Mouse (Mus musculus) liver, embryonic 14.5 days (tissue): ENCODE measurements at regions not wholly inside any gene's neighbourhood (a gene's known extent, or its start where the extent isn't known, plus 50 kb on each side); places are given as distances from the start of the nearest gene placed in this dataset.

Experiments
- ATAC-seq: fragments of 200-750 bp; cut with Nextera tagmentation; 2 replicates; pipeline ENCODE4 v1.8.0; 2017; ENCODE audit warnings: moderate number of reproducible peaks, mild to moderate bottlenecking, moderate library complexity; ENCODE audit not compliant: insufficient read depth
- DNase-seq, 3 experiments: peaks; one replicate each; pipeline ENCODE4 v3.0.0-alpha.2; 2012 to 2013; ENCODE audit warnings: low read depth in 3 of 3, low spot score in 3 of 3
- H3K27ac ChIP-seq: fragments of 300-500 bp; sonication (generic); 2 replicates; pipeline ENCODE4 v1.5.1; 2014; ENCODE audit warnings: moderate library complexity, mild to moderate bottlenecking, control low read depth, inconsistent platforms
- H3K27me3 ChIP-seq: fragments of 300-500 bp; sonication (generic); 2 replicates; pipeline ENCODE4 v1.6.1; 2014; ENCODE audit warnings: mild to moderate bottlenecking, low read length, moderate library complexity; ENCODE audit not compliant: control insufficient read depth, insufficient read depth
- H3K36me3 ChIP-seq: fragments of 300-500 bp; sonication (generic); replicated peaks from 2 replicates; pipeline ENCODE4 v1.6.1; 2014; ENCODE audit warnings: low read depth; ENCODE audit not compliant: control insufficient read depth, insufficient read depth
- H3K4me1 ChIP-seq, 2 experiments: fragments of 200-500 bp in 1 of 2; fragments of 300-500 bp in 1 of 2; sonication (generic) in 1 of 2; replicated peaks; 2 replicates each; pipeline ENCODE4 v1.6.1; 2012 to 2014; ENCODE audit warnings: antibody characterized with exemption in 1 of 2, inconsistent platforms in 1 of 2, low read length in 1 of 2; ENCODE audit not compliant: control insufficient read depth in 2 of 2, insufficient read depth in 2 of 2
- H3K4me2 ChIP-seq: fragments of 300-500 bp; sonication (generic); 2 replicates; pipeline ENCODE4 v1.6.1; 2014; ENCODE audit warnings: low read depth, mild to moderate bottlenecking, control low read depth, moderate library complexity
- H3K4me3 ChIP-seq, 2 experiments: fragments of 200-500 bp in 1 of 2; fragments of 300-500 bp in 1 of 2; sonication (generic) in 1 of 2; 2 replicates each; pipeline ENCODE4 v1.5.1; 2012 to 2014; ENCODE audit warnings: low read depth in 2 of 2, low read length in 2 of 2, mild to moderate bottlenecking in 2 of 2, control low read depth in 1 of 2, inconsistent platforms in 1 of 2, moderate library complexity in 1 of 2; ENCODE audit not compliant: insufficient read depth in 1 of 2
- H3K9ac ChIP-seq: fragments of 300-500 bp; sonication (generic); replicated peaks from 2 replicates; pipeline ENCODE4 v1.6.1; 2014; ENCODE audit warnings: mild to moderate bottlenecking, control low read depth, moderate library complexity
- H3K9me3 ChIP-seq: fragments of 300-500 bp; sonication (generic); 2 replicates; pipeline ENCODE4 v1.6.1; 2016; ENCODE audit warnings: low read length, mixed read lengths; ENCODE audit not compliant: control insufficient read depth
- CTCF ChIP-seq: IDR thresholded peaks from 2 replicates; pipeline ENCODE4 v1.5.1; 2016; ENCODE audit warnings: antibody characterized with exemption, low read depth, control low read depth
- EP300 ChIP-seq: IDR thresholded peaks from 2 replicates; pipeline ENCODE4 v1.6.1; 2016; ENCODE audit warnings: antibody characterized with exemption, low read depth
- WGBS: fragments of 180-500 bp; shearing (Covaris S2); extraction: QIAGEN DNeasy Blood & Tissue Kit; methylation state at CpG from one replicate; pipeline ENCODE4 v1.1.7; 2014; ENCODE audit not compliant: insufficient replicate concordance; 5-methylcytosine and 5-hydroxymethylcytosine counted together

- no peak for DNase-seq
- ATAC-seq, result no peak
- Histone ChIP-seq H3K4me3 (no peak overlapping the region), H3K4me2 (no peak overlapping the region), H3K27me3 (no peaks in the 10 kb centered on the region), H3K27ac (no peak overlapping the region), H3K4me1 (no peaks in the 10 kb centered on the region), H3K9ac (no peak overlapping the region), H3K36me3 (no peaks in the 10 kb centered on the region), H3K9me3 (no peaks in the 10 kb centered on the region)
- TF ChIP-seq EP300, result no peak
- no peak for TF ChIP-seq CTCF
- WGBS, result 55% methylated on average over 1 of the region's 1 CpGs
Measured at GRCm38 (mm10) chr1:13751381-13751780, 2337.5 kb downstream of the A830018L16Rik start.
